Mouse (Mus musculus) testis, adult 2 months (tissue): ENCODE results near the gene Nacc1. TPM values are rescaled to one million over a fixed set of nuclear protein-coding genes. Genes with fewer than 3 reads are reported as not detected.
"Not testable (repeated sequence)": the region's sequence is repeated elsewhere in the genome, so short reads cannot be mapped to it uniquely, and the experiment has no call there.

ENCODE experiments used
- H3K27ac ChIP-seq: fragments of 200-500 bp; 2 replicates; pipeline ENCODE4 v1.5.1; 2012; ENCODE audit warnings: low read depth, low read length; ENCODE audit not compliant: control insufficient read depth, insufficient read depth
- H3K27me3 ChIP-seq: fragments of 200-500 bp; 2 replicates; pipeline ENCODE4 v1.6.1; 2012; ENCODE audit warnings: mild to moderate bottlenecking, low read length, moderate library complexity; ENCODE audit not compliant: control insufficient read depth, insufficient read depth
- H3K36me3 ChIP-seq: fragments of 200-500 bp; 2 replicates; pipeline ENCODE4 v1.6.1; 2012; ENCODE audit warnings: mild to moderate bottlenecking, low read length; ENCODE audit not compliant: control insufficient read depth, insufficient read depth
- H3K4me1 ChIP-seq: fragments of 200-500 bp; 2 replicates; pipeline ENCODE4 v1.6.1; 2012; ENCODE audit warnings: low read length; ENCODE audit not compliant: control insufficient read depth, insufficient read depth
- H3K4me3 ChIP-seq: fragments of 200-500 bp; 2 replicates; pipeline ENCODE4 v1.5.1; 2012; ENCODE audit warnings: low read depth, mild to moderate bottlenecking, low read length, moderate library complexity, mixed read lengths; ENCODE audit not compliant: control insufficient read depth
- CTCF ChIP-seq: fragments of 200-500 bp; IDR thresholded peaks from 2 replicates; pipeline ENCODE4 v1.5.1; 2012; ENCODE audit warnings: low read depth, mild to moderate bottlenecking, inconsistent platforms, low read length, moderate library complexity; ENCODE audit not compliant: control insufficient read depth, insufficient read depth, insufficient replicate concordance
- POLR2A ChIP-seq: fragments of 200-500 bp; IDR thresholded peaks from 2 replicates; pipeline ENCODE4 v1.6.1; 2012; ENCODE audit warnings: low read depth, mild to moderate bottlenecking, inconsistent platforms, low read length, moderate library complexity; ENCODE audit not compliant: control insufficient read depth
- polyA plus RNA-seq: library from polyadenylated mRNA; depleted of rRNA; stranded (reverse); fragments of >200 nt; gene quantifications from 2 replicates; pipeline ENCODE4 v1.2.3, GENCODE M21; 2012; rRNA removed

Gene Nacc1
- polyA plus RNA-seq, 1 experiment, result 27.5 TPM

- TF ChIP-seq CTCF (no peak), POLR2A (no peak)
- H3K27ac ChIP-seq, result no peak overlapping the region
- no peaks in the 10 kb centered on the region for H3K36me3 ChIP-seq
- peaks cover 5% of the 10 kb centered on the region for H3K4me1 ChIP-seq
- H3K4me3 ChIP-seq, result no peak overlapping the region
- no peaks in the 10 kb centered on the region for H3K27me3 ChIP-seq
Measured at GRCm38 (mm10) chr8:84634849-84635304, 52.8 kb downstream of the Nacc1 start.

GRCm38 (mm10) chr8:84633841-84634584, 53.6 kb downstream of the Nacc1 start:
- H3K36me3 ChIP-seq, result no peaks in the 10 kb centered on the region
- no peak for TF ChIP-seq POLR2A
- no peak overlapping the region for H3K27ac ChIP-seq
- H3K4me3 ChIP-seq, result no peak overlapping the region
- no peaks in the 10 kb centered on the region for H3K27me3 ChIP-seq
- peaks cover 5% of the 10 kb centered on the region for H3K4me1 ChIP-seq

GRCm38 (mm10) chr8:84631813-84632212, 55.8 kb downstream of the Nacc1 start:
- TF ChIP-seq POLR2A (no peak), CTCF (no peak)
- Histone ChIP-seq H3K4me3 (no peak overlapping the region), H3K4me1 (no peaks in the 10 kb centered on the region), H3K27ac (no peak overlapping the region), H3K27me3 (no peaks in the 10 kb centered on the region), H3K36me3 (no peaks in the 10 kb centered on the region)

- no peak overlapping the region for H3K27ac ChIP-seq
- H3K4me1 ChIP-seq, result no peaks in the 10 kb centered on the region
- H3K27me3 ChIP-seq, result no peaks in the 10 kb centered on the region
- TF ChIP-seq POLR2A (no peak), CTCF (no peak)
- H3K36me3 ChIP-seq, result no peaks in the 10 kb centered on the region
- H3K4me3 ChIP-seq, result no peak overlapping the region
Measured at GRCm38 (mm10) chr8:84630145-84630544, 57.5 kb downstream of the Nacc1 start.

- Histone ChIP-seq H3K27me3 (no peaks in the 10 kb centered on the region), H3K4me3 (no peak overlapping the region), H3K27ac (no peak overlapping the region), H3K36me3 (no peaks in the 10 kb centered on the region), H3K4me1 (no peaks in the 10 kb centered on the region)
- TF ChIP-seq POLR2A, result no peak
- no peak for TF ChIP-seq CTCF
Measured at GRCm38 (mm10) chr8:84629586-84629985, 58.1 kb downstream of the Nacc1 start.

GRCm38 (mm10) chr8:84623425-84623824, 64.2 kb downstream of the Nacc1 start:
- not testable (repeated sequence) for H3K4me1 ChIP-seq, H3K27ac ChIP-seq, H3K27me3 ChIP-seq, H3K4me3 ChIP-seq, H3K36me3 ChIP-seq

- Histone ChIP-seq H3K36me3 (no peaks in the 10 kb centered on the region), H3K27me3 (no peaks in the 10 kb centered on the region), H3K4me3 (no peak overlapping the region), H3K27ac (no peak overlapping the region), H3K4me1 (peaks cover 4% of the 10 kb centered on the region)
- TF ChIP-seq CTCF (peak; percentile 16; the same call in 1 of the 2 replicates), POLR2A (no peak)
Measured at GRCm38 (mm10) chr8:84621102-84621625, 66.5 kb downstream of the Nacc1 start.

Other genes with a start within 250 kb of the Nacc1 start
- 2.1 and 2.3 TPM in 2 replicates for gene Ier2, start 25.0 kb downstream of the Nacc1 start, polyA plus RNA-seq
- gene Trmt1, start 1.6 kb downstream of the Nacc1 start, polyA plus RNA-seq, result 131 and 161 TPM in 2 replicates
- gene Lyl1, start 13.6 kb upstream of the Nacc1 start, polyA plus RNA-seq, result 0.93 and 1.2 TPM in 2 replicates
- 0.32 TPM in 2 replicates for gene G430095P16Rik, start 35.1 kb upstream of the Nacc1 start, polyA plus RNA-seq
- gene Nfix, start 112.5 kb upstream of the Nacc1 start, polyA plus RNA-seq, result 4.3 and 5.0 TPM in 2 replicates
- gene Dand5, start 135.0 kb upstream of the Nacc1 start, polyA plus RNA-seq, result 27.1 and 29.7 TPM in 2 replicates
- 9.4 and 12.0 TPM in 2 replicates for gene Gadd45gip1, start 143.7 kb upstream of the Nacc1 start, polyA plus RNA-seq
- 106 and 110 TPM in 2 replicates for gene Rad23a, start 152.8 kb upstream of the Nacc1 start, polyA plus RNA-seq
- gene Calr, start 159.1 kb upstream of the Nacc1 start, polyA plus RNA-seq, result 318 and 384 TPM in 2 replicates
- 50.4 and 55.7 TPM in 2 replicates for gene Farsa, start 169.1 kb upstream of the Nacc1 start, polyA plus RNA-seq
- gene Syce2, start 184.2 kb upstream of the Nacc1 start, polyA plus RNA-seq, result 101 and 138 TPM in 2 replicates
- 8.1 and 10.5 TPM in 2 replicates for gene Gcdh, start 206.1 kb upstream of the Nacc1 start, polyA plus RNA-seq
- 0.36 and 0.48 TPM in 2 replicates for gene Klf1, start 214.1 kb upstream of the Nacc1 start, polyA plus RNA-seq
- 1.6 and 2.1 TPM in 2 replicates for gene Dnase2a, start 220.7 kb upstream of the Nacc1 start, polyA plus RNA-seq
- gene Mast1, start 249.5 kb upstream of the Nacc1 start, polyA plus RNA-seq, result 1.5 and 1.6 TPM in 2 replicates